Mouse (Mus musculus) urinary bladder, postnatal 14 days (tissue): ENCODE results near the gene Mctp1.

ENCODE experiments used
- DNase-seq: peaks from one replicate; pipeline ENCODE4 v3.0.0; 2021; ENCODE audit warnings: low spot score

The Mctp1 gene

DNA sequence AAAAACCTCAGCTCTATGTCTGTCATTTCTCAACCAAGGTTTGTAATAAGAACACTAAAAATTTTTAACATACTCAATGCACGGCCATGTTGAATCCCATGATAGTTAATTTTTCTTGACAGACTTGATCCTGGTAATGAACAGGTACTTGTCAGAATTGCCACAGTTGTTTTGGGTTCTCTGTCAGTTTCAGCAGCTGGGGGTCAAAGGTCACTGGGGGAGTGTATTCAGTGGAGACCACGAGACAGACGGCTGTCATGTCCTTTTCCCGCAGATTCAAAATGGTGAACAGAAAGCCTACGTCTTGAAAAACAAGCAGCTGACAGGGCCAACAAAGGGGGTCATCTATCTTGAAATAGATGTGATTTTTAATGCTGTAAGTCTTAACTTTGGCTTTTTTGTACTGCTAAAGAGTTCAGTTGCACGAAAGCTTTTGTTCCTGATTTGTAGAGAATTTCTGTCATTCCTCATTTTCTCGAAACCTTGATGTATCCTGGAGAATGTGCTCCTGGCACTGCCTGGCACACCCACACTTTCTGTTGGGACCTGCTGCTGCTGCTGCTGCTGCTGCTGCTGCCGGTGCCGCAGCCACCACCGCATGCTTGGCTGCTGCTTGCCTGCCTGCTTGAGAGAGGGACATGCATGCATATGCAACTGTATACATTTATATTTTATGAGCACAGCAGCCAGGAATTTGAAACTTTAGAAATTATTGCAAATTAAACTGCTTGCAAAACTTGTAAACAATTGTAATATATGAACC lies 440.8 kb downstream of the Mctp1 start:
- DNase-seq = no peak

DNA sequence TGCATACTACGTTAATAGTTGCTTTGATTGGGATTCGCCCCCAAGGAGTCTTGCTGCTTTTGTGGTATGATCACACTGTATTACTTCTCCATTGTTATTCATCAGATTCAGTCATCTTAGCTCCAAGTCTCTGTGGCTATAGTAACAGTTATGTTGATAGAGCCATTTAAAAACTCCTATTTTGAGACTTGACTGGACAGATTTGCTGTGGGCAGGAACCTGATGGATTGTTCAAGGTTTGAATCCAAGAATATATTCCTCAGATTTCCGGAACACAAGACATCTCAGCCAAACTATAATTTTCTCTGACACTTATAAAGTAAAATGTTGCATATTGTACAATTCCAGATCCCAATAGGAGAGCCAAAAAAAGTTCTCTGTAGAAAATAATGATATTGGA lies 443.4 kb downstream of the Mctp1 start:
- no peak for DNase-seq

DNA sequence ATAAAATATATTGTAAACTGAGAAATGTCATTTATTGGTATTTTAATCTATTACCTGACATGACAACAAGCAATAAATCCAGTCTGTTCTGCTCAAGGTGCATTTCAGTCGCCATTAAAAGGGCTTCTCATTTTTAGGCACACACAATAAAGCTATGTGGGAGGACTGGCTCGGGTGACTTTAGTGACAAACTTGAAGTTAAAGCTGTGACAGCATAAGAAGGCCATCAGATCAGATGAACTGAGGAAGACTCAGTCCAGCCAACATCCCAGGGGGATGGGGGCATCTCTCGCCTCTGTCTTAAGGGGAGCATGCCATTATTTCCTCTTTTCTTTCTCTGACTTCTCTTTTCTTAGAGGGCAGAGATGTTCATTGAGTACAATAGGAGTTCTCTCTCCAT lies 453.7 kb downstream of the Mctp1 start:
- no peak for DNase-seq

DNA sequence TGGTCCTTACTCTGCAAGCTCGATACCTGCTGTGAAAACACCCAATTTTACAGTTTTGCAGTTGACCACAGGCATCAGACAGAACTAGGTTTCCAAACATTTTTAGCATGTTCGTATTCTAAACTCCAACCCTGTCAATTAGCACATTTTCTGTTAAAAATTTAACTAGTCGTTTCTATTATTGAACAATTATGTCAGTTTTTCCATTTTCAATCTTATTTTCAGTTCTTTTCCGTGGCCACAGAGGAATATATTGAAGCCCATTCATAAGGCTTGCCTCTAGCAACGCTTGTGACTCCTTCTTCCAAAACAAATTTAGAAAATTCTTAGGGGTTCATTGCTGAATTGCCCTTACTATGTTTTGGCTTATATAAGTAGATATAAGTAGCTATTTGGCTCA lies 456.4 kb downstream of the Mctp1 start:
- no peak for DNase-seq

DNA sequence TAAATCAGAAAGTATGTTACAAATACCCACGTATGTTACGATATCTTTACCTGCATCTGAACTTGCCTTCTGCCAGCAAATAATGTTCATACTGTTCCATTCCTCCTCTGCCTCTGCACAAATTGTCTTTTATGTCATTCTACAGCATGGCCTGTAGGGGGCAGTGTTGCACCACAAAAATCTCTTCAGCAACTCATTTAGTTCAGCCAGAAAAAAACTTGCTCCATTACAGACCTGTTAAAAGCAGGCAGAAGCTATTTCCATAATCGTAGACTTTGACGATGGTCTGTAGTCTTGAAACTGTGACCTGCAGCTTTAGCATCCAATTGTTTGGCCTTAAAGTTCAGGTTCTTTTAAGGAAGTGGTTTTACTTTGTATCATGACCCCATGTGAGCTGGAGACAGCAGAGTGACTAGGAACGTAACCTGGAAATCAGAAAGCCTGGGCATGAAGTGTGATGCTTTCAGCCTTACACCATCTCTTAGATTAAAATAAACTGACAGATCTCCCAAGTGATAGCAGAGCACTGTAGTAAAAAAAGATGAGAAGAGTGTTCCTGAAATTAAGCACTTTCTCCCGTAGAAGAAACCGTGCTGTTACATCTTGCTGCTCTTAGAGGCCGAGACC lies 460.4 kb downstream of the Mctp1 start:
- DNase-seq = peak; percentile 52

DNA sequence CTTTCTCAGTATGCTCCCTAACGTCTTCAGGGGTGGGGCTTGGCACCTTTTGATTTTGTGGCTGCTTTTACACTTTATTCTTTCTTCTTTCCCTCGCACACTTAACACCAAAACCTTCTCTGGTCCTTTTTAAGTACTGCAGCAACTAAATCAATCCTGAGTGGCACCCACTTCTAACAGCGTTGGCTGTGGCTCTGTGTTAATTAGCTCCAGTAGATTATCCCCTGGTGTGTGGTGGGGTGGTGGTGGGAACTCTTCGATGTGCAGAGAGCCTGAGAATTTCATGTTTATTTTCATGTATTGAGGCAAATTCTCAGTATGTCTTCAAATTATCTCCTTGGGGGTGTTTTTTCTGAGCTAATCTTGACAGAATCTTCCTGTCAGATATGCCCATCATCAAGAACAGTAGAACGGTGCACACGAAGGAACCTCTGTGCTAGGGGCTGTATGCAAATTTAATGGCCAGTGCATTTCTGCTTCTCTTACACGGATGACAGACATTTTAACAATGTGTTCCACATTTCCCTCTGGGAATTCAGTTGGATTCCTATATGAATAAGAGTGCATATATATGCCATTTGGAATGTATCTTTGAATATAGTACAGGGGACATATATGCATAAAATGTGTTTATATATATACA lies 466.2 kb downstream of the Mctp1 start:
- DNase-seq = no peak

DNA sequence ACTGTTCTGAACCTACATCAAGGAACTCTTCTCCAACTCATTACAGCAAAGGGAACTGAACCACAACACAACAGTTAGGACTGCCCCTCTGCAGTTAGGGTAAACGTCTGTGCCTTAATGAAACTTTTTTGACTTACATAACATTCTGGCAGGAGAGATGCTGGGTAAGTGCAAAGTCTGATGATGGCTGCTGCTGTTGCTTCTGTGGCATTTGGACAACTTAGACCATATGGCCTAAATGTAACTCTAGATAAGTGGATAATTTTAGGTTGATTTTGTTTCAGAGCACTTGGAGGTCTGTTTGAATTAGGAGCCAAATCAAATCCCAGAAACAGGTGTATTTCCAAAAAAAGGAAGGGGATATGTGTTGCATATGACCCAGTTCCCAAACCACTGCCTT lies 470.0 kb downstream of the Mctp1 start:
- DNase-seq = no peak

DNA sequence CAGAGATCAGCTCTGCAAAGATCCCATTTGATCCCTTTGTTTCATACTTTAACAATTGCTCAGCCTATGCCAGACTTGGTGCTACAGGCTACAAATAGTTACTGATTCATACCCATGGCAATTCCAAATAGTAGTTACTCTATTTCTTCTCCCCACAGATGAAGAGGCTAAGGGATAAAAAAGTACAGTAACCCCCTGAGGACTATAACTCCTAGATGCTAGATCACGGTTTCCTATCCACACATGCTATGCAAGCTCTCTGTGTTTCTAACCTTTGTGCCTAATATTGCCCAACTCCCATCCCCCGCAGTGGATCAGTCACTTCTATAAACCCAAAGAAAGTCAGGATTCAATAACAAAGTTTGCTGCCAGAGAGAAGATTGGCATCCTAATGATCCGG lies 470.7 kb downstream of the Mctp1 start:
- DNase-seq = no peak

DNA sequence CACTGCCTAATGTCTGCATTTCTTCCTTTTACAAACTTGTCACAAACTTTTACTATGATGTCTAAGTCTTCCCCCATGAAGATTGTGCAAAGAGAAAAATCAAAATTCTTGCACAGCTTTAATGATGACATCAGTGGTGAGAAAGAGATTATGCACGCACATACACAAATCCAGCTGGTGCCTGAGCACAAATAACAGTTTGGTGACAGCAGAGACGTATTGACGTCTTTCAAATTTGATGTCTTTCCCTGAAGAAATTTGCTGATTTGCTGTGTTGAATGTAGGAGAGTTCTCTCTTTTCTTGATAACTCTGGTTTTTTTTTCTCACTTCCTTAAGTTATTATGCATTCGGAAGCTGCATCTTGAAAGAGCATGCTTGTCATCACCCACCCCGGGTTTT lies 472.7 kb downstream of the Mctp1 start:
- no peak for DNase-seq

DNA sequence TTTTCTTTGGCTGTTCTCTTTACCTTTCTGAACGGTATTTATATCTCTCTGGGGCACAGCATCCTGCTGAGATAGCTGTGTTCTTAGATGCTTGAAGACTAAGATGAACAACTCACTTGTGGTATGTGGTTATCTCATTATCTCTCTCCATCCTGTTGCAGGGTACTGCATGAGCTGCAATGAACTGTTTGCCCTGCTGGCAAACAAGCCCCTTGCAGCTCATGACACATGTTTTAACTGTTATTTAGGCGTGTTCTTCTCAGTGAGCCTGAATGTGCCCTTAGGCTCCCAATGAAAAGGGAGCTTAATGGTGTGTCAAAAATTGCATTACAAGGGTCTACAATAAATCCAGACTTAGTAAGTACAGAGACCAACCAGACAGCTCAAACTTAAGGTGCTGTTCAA lies 473.7 kb downstream of the Mctp1 start:
- no peak for DNase-seq

DNA sequence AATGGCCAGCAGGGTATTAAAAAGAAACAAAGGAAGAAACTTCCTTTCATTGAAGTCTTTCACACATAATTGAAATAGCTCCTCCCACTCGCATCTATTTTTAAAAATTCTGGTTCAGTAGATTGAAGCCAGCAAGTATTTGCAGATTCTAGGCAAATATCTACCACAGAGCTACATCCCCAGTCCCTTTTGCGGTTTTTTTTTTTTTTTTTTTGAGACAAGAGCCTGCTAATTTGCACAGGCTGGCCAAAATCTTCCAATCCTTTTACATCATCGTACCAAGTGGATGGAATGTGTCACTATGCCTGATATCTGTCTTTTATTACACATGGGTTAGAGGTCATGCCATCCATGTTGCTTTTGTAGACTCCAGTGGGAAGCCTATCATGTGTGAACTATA lies 486.0 kb downstream of the Mctp1 start:
- DNase-seq = no peak

DNA sequence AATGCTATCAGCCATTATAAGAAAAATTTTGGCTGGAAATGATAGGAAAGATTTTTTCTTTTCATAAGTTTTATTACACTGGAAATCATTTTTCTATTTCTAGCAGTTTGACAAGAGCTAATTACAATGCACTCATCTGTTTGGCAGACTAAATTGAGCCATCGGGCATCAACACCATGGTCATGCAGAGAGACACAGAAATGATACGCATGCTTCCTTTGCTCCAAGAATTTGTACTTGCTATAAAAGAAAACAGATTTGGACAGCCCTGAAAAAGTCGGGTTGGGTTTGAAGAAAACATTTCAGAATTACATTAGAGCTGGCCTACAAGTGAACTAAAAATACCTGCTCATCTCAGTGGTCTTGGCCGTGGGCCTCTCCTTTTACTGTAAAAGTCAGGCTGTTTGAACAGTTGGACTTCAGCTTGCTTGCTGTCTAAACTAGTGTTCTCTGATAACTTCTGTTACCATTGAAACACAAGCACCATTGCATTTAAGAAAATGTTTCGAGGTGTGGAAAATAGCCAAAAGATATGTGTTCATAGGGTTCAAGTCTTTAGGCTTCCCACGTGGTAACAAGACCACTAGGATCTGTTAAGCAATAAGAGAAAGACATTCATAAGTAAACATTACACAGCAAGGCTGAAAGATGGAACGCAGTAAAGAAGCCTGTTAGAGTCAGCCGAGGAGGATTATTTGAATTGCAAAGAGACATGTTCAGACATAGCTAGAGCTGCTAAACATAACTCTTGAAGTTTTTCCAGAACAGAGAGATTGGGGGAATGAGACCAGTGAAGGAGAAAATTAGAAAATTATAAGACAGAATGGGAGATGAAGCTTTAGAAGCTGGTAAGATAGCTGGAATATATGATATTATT lies 493.8 kb downstream of the Mctp1 start:
- DNase-seq = no peak

DNA sequence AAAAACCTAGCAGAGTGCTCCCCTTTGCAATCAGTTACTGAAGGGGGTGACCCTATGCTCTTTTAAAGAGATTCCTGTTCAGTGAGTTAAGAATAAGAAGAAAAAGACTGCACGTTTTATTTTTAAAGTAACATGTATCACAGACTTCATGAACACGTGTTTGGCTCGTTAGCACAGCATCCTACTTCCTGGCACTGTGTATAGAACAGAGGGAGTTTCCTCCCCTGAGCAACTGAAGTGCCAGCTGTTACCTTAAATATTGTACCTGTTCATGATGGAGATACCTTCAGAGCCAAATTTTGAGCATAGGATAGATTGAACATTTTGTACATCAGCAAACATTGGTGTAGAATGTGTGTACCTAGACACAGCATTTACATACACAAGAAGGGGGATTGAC lies 494.7 kb downstream of the Mctp1 start:
- no peak for DNase-seq

DNA sequence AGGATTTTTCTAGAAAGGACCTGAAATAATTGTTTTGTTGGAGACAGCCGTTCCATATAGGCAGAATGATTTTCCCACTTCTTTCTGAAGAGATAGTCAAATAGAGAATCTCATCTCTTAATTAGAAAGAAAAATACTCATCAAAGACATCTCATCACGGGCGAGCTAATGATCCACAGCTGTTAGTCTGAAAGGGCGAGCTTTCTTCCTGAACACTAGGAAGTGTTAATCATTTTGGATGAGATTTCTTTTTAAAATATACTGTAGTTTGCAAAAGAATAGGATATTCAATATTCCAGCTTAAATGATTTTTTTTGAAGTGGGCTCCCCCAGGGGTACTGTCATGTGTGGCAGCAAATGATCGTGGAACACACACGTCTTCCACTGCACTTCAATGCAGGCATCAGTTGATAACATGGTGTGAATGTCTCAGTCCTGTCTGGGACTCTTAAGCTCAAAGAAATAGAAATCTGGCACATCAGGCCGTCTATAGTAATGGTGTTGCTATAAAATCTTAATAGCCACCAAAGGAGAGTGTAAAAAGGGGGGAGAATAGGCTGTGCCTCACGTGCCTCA lies 500.3 kb downstream of the Mctp1 start:
- no peak for DNase-seq

DNA sequence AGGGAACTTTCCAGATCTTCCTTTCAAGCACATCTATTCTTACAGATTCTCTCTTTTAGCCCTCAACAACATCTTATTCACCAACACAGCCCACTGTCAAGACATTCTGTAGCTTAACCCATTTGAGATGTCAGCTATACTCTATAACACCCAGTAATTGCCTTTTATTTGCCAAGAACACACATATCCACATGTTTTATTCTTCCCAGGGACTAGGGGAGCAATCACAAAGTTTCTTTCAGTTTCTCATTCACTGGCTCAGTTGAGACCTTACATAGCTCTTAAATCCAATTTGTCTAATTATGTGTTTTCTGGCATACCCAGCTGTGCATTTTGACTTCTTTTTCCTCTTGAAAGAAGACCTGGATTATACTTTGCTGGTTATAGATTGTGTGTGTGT lies 508.7 kb downstream of the Mctp1 start:
- no peak for DNase-seq

DNA sequence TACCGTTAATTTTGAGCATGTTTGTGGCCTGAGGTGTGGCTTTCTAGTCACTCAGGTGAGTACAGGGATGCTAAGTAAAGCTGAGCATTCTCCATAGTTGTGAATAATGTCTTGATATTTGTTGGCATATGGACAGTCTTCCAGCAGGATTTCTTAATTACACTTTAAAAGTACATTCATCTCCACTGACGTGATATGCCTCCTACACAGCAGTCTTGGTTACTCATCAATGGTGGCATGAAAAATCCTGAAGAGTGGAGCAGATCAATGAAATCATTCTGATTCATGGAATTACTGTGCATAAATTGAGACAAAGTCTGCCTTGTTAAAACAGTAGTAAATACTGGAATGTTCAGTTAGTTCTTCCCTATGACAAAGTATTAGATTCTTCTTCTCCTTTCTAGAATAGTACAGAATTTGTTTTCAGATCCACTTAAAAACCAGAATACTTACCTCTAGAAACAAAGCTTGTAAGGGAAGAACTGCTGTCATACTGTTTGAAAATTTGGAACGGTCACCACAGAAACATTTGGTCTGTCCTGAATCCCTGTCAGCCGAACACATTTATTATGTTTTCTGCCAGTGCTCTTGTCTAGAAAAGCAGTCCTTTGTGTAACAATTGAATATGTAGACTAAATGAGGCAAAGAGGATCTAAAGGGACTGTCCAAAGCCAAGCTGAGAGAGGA lies 511.6 kb downstream of the Mctp1 start:
- no peak for DNase-seq

DNA sequence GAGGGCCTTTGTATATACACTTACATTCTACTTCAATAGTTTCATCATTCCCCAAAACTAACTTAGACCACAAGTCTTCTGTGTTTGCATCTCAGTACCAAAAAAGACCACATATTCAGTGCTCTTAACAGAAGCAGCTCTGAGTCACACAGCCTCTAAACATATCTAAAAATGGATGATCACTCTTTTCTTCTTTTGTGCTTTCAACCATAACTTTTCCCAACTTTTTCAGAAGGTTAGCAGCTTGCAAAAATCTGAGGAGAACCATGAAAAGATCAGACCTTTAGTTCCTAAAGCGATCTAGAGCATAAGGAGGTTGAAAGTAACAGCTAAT lies 512.1 kb downstream of the Mctp1 start:
- no peak for DNase-seq

DNA sequence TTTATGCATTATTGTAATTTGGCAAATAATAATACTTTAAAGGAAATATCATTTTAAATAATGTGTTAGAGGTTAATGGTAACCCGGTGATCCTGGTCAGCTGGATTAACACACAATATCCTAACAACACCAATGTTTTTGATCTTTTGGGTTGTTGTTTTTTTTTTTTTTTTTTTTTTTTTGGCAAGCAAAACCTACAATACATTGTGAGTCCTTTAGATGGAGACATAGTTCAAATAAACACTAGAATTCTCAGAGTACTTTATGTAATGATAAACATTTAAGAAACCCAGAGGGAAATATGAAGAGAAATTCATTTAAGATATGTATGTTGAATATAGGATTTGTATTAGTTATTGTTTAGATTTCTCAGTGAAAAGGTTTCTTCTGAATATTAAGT lies 534.0 kb downstream of the Mctp1 start:
- DNase-seq = no peak

DNA sequence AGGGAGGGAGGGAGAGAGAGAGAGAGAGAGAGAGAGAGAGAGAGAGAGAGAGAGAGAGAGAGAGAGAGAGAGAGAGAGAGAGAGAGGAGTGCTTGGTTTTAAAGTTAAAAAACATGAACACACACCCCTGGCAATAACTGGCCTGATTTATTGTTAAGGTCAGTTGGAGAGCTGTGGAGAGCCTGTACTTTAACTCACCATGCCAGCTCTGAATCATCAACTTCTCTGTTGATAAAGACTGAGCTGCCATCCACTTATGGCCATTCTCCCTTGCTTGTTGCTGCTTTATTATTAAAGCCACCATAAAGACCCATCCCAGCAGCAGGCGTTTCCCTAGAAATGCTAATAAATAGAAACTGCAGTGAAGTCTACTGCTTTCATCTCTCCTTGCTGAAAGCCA lies 542.5 kb downstream of the Mctp1 start:
- DNase-seq = no peak

DNA sequence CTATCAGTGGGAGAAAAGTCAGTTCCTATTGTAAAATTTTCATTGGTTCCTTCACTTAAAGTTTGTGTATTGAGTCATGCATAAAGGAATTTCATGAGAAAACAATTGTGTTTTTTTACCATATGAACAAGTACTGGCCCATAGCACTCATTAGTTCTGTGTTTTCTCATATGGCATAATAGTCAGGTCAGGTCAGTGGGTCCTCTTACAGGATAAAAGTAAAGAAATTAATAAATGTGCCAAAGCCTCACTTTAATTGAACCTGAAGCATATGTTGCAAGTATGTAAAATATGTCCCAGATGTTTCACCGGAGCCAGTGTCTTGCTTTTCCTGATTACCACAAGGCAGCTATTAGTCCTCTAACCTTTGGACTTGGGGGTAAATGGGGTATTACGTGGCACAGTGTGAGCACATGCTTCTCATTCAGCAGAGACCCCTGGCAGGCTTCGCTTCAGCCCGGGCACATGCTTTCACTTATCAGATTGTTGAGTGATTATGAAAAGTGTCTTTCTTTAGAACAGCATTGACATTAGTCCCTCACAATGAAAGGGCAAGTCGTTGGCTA lies 543.6 kb downstream of the Mctp1 start:
- DNase-seq = no peak

DNA sequence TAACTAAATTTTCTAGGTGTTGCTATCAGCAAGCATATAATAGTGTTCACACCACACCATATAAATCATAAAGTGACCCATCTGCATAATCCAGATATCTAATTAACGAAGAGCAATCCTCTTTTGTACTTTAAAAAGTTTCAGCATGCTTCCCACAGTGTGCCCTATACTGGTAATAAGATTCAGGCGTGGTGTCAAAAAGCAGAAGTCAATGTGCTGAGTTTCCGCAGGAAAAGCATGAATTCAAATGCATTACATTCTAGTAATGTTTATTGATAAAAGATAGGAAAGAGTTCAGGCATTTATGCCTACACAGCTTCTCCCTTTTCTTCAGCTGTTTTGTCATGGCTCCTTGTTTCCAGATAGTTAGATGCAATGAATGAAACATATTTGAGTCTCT lies 544.8 kb downstream of the Mctp1 start:
- no peak for DNase-seq
